Comparison of ENCODE assay signal across 8 mouse cellular contexts in genomic region chr3:89830815-89831591, GRCm38 (mm10). TPM values are rescaled to one million over a fixed set of nuclear protein-coding genes. Genes with fewer than 3 reads are reported as not detected.
DNase-seq lines count a peak whose midpoint lies in the region; ATAC-seq and TF ChIP-seq lines count a peak whose summit lies in the region.

Gene She (plus strand): TSS chr3:89831370.

- H3K27ac ChIP-seq in spleen, adult 2 months (ENCODE audit: insufficient read depth, low read length): no peak within 1 kb of the TSS
- H3K27ac ChIP-seq in intestine, postnatal 0 days (ENCODE audit: low read depth, low read length): peak within 1 kb of the TSS; percentile 3; the same call in 1 of the 2 replicates
- peak within 1 kb of the TSS; percentile 50; the same call in 1 of the 2 replicates for H3K27ac ChIP-seq in lung, embryonic 14.5 days (ENCODE audit: low read depth)
- peak within 1 kb of the TSS; percentile 21; the same call in 1 of the 2 replicates for H3K27ac ChIP-seq in stomach, embryonic 16.5 days (ENCODE audit: low read length)

- TF ChIP-seq CTCF in spleen, adult 2 months (IDR thresholded peaks at IDR 0.05; ENCODE audit: extremely low read depth, insufficient read depth, insufficient read length, insufficient replicate concordance): no peak
- no peak for TF ChIP-seq CTCF in intestine, postnatal 0 days (IDR thresholded peaks at IDR 0.05; ENCODE audit: low read depth)
- no peak for TF ChIP-seq CTCF in lung, embryonic 14.5 days (IDR thresholded peaks at IDR 0.05; ENCODE audit: low read depth)

- no peak for ATAC-seq in intestine, postnatal 0 days
- ATAC-seq in lung, embryonic 14.5 days (ENCODE audit: insufficient read depth): peak; percentile 69
- ATAC-seq in stomach, embryonic 16.5 days (ENCODE audit: insufficient read depth, low FRiP score): peak; percentile 33; the same call in 1 of the 2 replicates
- ATAC-seq in granulocyte monocyte progenitor cell, adult 5-6 weeks (replicated peaks; ENCODE audit: poor library complexity, severe bottlenecking): no peak; the same call in 1 of the 2 replicates

- 9% methylated on average over 83 of the region's 96 CpGs for WGBS in spleen, adult 2 months
- 2% methylated on average over 94 of the region's 96 CpGs for WGBS in intestine, postnatal 0 days
- 2% methylated on average over 94 of the region's 96 CpGs for whole genome bisulfite sequencing in lung, embryonic 14.5 days
- WGBS in stomach, embryonic 16.5 days: 2% methylated on average over 87 of the region's 96 CpGs

- H3K4me2 ChIP-seq in intestine, postnatal 0 days (replicated peaks; ENCODE audit: low read depth): peak within 1 kb of the TSS; percentile 64
- peak within 1 kb of the TSS; percentile 68 for H3K4me2 ChIP-seq in lung, embryonic 14.5 days
- H3K4me2 ChIP-seq in stomach, embryonic 16.5 days (ENCODE audit: low read depth, low read length): peak within 1 kb of the TSS; percentile 64

- no peaks in the 10 kb centered on the region for H3K36me3 ChIP-seq in spleen, adult 2 months (ENCODE audit: control insufficient read depth, insufficient read depth, low read length)
- no peaks in the 10 kb centered on the region for H3K36me3 ChIP-seq in intestine, postnatal 0 days (ENCODE audit: control insufficient read depth, insufficient read depth)
- H3K36me3 ChIP-seq in lung, embryonic 14.5 days (ENCODE audit: insufficient read depth): no peaks in the 10 kb centered on the region
- H3K36me3 ChIP-seq in stomach, embryonic 16.5 days (ENCODE audit: control insufficient read depth, insufficient read depth, low read length): no peaks in the 10 kb centered on the region

- intact Hi-C loops in left cerebral cortex, postnatal 14 days (cut with DNase I): no loop called here

- TF ChIP-seq POLR2A in spleen, adult 2 months (IDR thresholded peaks at IDR 0.05; ENCODE audit: low read depth, low read length): no peak

- no peaks in the 10 kb centered on the region for H3K9me3 ChIP-seq in intestine, postnatal 0 days (ENCODE audit: control insufficient read depth)
- H3K9me3 ChIP-seq in lung, embryonic 14.5 days (ENCODE audit: low read depth, low read length): no peaks in the 10 kb centered on the region
- H3K9me3 ChIP-seq in stomach, embryonic 16.5 days (replicated peaks; ENCODE audit: control insufficient read depth, low read length): no peaks in the 10 kb centered on the region

- H3K9ac ChIP-seq in intestine, postnatal 0 days (ENCODE audit: low read depth, low read length): peak within 1 kb of the TSS; percentile 40
- H3K9ac ChIP-seq in lung, embryonic 14.5 days: peak within 1 kb of the TSS; percentile 62
- peak within 1 kb of the TSS; percentile 74 for H3K9ac ChIP-seq in stomach, embryonic 16.5 days (ENCODE audit: low read length)

- DNase-seq in spleen, adult 2 months (ENCODE audit: low read depth in 1 of 2, low spot score in 2 of 2): no peak
- DNase-seq in spleen, postnatal 36 days (ENCODE audit: low spot score in 2 of 2): no peak
- DNase-seq in heart, adult 18-20 months: peak in 1 of 2 experiments; percentile 72
- peak; percentile 41 for DNase-seq in lung, embryonic 14.5 days
- DNase-seq in left cerebral cortex, postnatal 14 days (ENCODE audit: low spot score in 2 of 2): no peak

- H3K27me3 ChIP-seq in spleen, adult 2 months (ENCODE audit: control insufficient read depth, insufficient read depth, low read length): peaks cover 14% of the 10 kb centered on the region
- H3K27me3 ChIP-seq in intestine, postnatal 0 days (replicated peaks; ENCODE audit: control insufficient read depth, insufficient read depth, low read length): peaks cover 49% of the 10 kb centered on the region
- H3K27me3 ChIP-seq in lung, embryonic 14.5 days (ENCODE audit: insufficient read depth, low read length): peaks cover 54% of the 10 kb centered on the region
- peaks cover 51% of the 10 kb centered on the region for H3K27me3 ChIP-seq in stomach, embryonic 16.5 days (ENCODE audit: control insufficient read depth, insufficient read depth, low read length)

- peak within 1 kb of the TSS; percentile 45 for H3K4me3 ChIP-seq in spleen, adult 2 months (ENCODE audit: extremely low read depth, insufficient read depth, insufficient read length)
- peak within 1 kb of the TSS; percentile 46 for H3K4me3 ChIP-seq in intestine, postnatal 0 days (ENCODE audit: low read depth, low read length)
- H3K4me3 ChIP-seq in lung, embryonic 14.5 days (ENCODE audit: low read depth, low read length): peak within 1 kb of the TSS; percentile 54
- H3K4me3 ChIP-seq in stomach, embryonic 16.5 days (replicated peaks; ENCODE audit: low read length): peak within 1 kb of the TSS; percentile 54

- peaks cover 10% of the 10 kb centered on the region for H3K4me1 ChIP-seq in spleen, adult 2 months (ENCODE audit: control insufficient read depth, insufficient read depth, insufficient read length)
- H3K4me1 ChIP-seq in intestine, postnatal 0 days (replicated peaks; ENCODE audit: control insufficient read depth, insufficient read depth, low read length): no peaks in the 10 kb centered on the region
- H3K4me1 ChIP-seq in lung, embryonic 14.5 days (ENCODE audit: insufficient read depth): no peaks in the 10 kb centered on the region
- H3K4me1 ChIP-seq in stomach, embryonic 16.5 days (ENCODE audit: control insufficient read depth, insufficient read depth, low read length): no peaks in the 10 kb centered on the region

RNA-seq across cellular contexts. Expression of gene She, which starts in this region (rescaled TPM):
- polyA plus RNA-seq in spleen, adult 2 months (2012; rRNA removed): 1.1 TPM in 2 replicates
- 10 to 100 TPM; 10.0 to 10.5 TPM for total RNA-seq in heart, adult 18-20 months (2021)
- polyA plus RNA-seq in intestine, postnatal 0 days (2015; fragmentation: Nextera tagmentation; extraction: Ambion mirVana): 1.6 and 1.8 TPM in 2 replicates
- polyA plus RNA-seq in lung, embryonic 14.5 days (2014; fragmentation: Nextera tagmentation; extraction: Ambion mirVana): 11.7 and 12.1 TPM in 2 replicates
- polyA plus RNA-seq in stomach, embryonic 16.5 days (2015; fragmentation: Nextera tagmentation; extraction: Ambion mirVana): 3.0 and 3.1 TPM in 2 replicates
- 1 to 10 TPM; 3.6 to 3.7 TPM for total RNA-seq in left cerebral cortex, postnatal 14 days (2021)
- total RNA-seq in granulocyte monocyte progenitor cell, adult 5-6 weeks (2014; fragmentation: Nextera tagmentation): not detected in 2 replicates
- not detected in 2 replicates for total RNA-seq in granulocyte monocyte progenitor cell, adult 5-6 weeks (2017)

Comparison
In these comparisons a context has a peak if more than half of its experiments do, and no peak if none do; other contexts are left out.
1. RNA of gene She (total RNA-seq): 10.0 to 10.5 TPM in heart, adult 18-20 months and 3.6 to 3.7 TPM in left cerebral cortex, postnatal 14 days; not detected in granulocyte monocyte progenitor cell, adult 5-6 weeks; every median in the first group is over 4 times any median in the second.
2. ATAC-seq: peak in lung, embryonic 14.5 days (single experiment) and stomach, embryonic 16.5 days (single experiment); none in intestine, postnatal 0 days (single experiment) and granulocyte monocyte progenitor cell, adult 5-6 weeks (single experiment).
3. Peak in every context shown above with its lines, with median percentiles within 50 percentile points of each other: H3K4me3 ChIP-seq, H3K4me2 ChIP-seq and H3K9ac ChIP-seq.